Mouse (Mus musculus): ENCODE measurements around the gene Mpz. TPM values are rescaled to one million over a fixed set of nuclear protein-coding genes. Genes with fewer than 3 reads are reported as not detected.
"Not testable (repeated sequence)": the region's sequence is repeated elsewhere in the genome, so short reads cannot be mapped to it uniquely, and the experiment has no call there.

Gene Mpz
- total RNA-seq, 2 experiments from 2014 or later, result not detected

DNA sequence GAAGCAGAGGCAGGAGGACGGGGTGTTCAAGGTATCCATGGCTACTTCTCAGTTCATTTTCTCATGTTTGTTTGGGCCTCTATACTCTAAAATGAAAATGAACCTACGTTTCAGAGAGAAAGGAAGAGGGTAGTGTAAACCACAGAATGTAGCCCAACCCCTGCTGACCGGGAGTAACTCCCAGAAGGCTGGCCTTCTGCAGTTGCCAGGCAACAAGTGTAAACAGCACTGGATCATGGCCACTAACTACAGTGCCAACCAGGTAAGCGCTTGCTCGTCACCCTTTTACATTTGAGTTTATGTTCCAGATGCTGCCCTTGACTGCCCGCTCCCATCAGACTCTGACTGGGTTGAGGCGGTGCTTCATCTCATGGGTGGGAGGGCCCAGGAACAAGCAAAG lies 27.6 kb upstream of the Mpz start:
- ATAC-seq (replicated peaks; ENCODE audit: low FRiP score, low TSS enrichment, poor library complexity, severe bottlenecking), result 0 out of 2 replicates have a peak, but pooled peaks have one; percentile 35

DNA sequence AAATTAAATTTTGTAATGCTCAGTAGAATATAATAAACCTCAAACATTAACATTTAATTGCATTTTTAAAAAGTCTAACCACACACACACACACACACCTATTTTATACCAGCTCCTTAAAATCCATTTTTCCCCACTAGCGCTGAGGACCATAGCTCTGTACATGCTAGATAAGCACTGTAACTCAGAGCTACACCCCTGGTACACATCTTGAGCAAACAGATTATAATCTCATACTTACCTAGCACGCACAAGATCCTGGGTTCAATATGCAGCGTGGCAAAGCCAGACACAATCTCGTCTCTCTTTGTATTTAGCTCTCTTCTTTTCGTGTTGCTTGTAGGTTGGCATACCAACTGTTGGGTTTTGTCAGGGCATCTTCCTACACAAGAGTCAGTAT lies 26.1 kb upstream of the Mpz start:
- ATAC-seq (replicated peaks; ENCODE audit: low FRiP score, low TSS enrichment, poor library complexity, severe bottlenecking), result peak; percentile 79

DNA sequence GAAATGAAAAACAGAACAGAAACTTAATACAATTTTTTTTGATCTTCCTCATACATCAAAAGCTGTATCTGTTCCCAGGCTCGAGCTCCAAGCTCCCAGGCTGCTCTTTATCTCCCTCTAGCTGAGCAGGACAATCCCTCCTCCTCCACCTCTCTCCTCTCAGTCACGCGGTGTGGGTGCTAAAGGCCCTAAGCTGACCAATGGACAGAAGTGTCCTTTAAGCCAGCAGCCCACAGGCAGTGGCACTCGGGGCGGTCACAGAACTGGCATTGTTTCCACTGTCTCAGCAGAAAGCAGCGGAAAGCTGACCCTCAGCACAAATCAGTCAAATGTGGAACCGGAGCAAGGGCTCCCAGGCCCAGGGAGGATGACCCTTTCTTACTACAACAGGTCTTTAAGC lies 21.3 kb upstream of the Mpz start:
- no peak for ATAC-seq (replicated peaks; ENCODE audit: low FRiP score, low TSS enrichment, poor library complexity, severe bottlenecking)

DNA sequence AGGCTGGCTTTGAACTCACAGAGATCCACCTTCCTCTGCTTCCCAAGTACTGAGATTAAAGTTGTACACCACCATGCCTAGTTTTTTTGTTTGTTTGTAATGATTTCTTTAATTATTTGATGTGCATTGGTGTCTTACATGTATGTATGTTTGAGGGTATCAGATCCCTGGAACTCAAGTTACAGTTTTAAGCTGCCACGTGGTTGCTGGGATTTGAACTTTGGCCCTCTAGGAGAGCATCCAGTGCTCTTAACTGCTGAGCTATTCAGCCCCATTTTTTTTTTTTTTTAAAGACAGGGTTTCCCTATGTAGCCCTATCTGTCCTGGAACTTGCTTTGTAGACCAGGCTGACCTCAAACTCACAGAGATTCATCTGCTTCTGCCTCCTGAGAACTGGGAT lies 19.5 kb upstream of the Mpz start:
- ATAC-seq (replicated peaks; ENCODE audit: low FRiP score, low TSS enrichment, poor library complexity, severe bottlenecking), result no peak

DNA sequence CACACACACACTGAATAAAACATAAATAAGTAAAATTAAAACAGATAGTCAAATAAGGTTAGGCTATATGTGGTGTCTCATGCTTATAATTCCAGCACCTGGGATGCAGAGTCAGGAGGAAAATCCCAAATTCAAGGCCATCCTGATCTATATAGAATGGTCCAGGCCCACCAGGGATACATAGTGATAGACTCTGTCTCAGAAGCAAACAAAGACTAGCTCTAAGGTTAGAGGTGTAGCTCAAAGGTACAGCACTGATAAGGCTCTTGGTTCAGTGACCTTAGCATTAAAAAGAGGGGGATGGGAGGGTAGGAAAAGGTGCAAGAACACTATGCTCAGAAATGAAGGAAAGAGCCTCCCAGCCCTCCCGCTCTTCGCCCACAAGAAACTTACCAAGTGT lies 14.9 kb upstream of the Mpz start:
- ATAC-seq (replicated peaks; ENCODE audit: low FRiP score, low TSS enrichment, poor library complexity, severe bottlenecking), result no peak

DNA sequence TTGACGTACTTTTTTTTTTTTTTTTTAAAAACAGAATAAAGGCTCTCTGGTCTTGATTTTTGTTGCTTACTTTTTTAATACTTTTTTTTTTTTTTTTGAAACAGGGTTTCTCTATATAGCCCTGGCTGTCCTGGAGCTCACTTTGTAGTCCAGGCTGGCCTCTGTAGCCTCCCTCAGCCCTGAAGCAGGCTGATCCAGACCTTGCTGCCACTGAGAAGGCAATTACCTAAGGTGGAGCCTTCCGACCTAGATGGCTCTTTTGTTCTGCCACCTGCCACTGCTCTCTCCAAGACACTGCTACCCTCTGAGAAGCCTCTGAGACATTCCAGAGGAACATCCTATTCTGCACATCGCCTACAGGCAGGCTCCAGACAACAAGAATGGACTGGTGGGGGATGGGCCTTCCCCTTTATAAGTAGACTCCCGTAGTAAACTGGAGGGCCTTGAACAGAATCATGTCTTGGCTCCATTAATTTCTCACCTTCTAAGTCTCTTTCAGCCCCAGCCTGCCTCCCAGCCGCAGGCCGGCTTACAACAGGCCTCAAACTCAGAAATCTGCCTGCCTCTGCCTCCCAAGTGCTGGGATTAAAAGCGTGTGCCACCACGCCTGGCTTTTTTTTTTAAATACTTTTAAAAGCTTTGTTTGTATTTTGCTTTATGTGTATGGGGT lies 12.9 kb upstream of the Mpz start:
- ATAC-seq (replicated peaks; ENCODE audit: low FRiP score, low TSS enrichment, poor library complexity, severe bottlenecking), result not testable (repeated sequence)

DNA sequence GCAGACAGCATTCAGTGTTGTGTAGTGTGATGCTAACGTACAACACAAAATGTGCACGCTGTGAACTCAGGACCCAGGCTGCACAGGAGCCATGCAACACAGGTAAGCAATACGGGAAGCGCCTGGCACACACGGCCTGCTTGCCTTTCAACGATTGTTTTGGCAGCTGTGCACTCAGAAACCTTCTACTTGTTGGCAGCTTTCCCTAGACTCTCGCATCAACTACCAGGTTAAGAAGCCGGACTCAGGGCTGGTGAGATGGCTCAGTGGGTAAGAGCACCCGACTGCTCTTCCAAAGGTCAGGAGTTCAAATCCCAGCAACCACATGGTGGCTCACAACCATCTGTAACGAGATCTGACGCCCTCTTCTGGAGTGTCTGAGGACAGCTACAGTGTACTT lies 7.5 kb upstream of the Mpz start:
- not testable (repeated sequence) for ATAC-seq (replicated peaks; ENCODE audit: low FRiP score, low TSS enrichment, poor library complexity, severe bottlenecking)

DNA sequence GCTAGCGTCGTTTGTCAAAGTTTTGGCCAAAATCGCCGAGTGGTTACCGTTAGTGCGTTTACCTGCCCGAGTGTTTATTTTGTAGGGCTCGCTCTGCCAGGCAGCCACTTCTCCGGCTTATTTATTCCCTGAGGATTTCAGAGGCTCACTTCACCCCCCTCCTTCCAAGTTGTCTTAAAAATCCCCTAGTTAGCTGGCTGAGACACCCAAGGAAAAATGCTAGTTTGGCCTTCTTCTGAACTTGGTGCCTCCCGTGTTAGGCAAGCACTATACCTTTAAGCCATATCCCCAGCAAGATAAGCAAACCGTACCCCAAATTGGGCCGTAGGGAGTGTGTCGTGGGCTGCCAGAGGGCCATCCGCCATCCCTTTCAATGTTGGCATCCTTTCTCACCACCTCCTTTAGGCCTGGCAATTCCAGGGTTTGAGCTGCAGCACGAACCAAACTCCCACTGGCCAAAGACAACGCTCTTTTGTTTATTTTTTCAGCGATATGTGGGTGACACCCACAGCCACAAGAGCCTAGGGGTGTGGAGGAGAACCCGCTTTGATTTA lies 404 bp downstream of the Mpz start:
- ATAC-seq (replicated peaks; ENCODE audit: low FRiP score, low TSS enrichment, poor library complexity, severe bottlenecking), result peak; percentile 37; the same call in 1 of the 2 replicates

DNA sequence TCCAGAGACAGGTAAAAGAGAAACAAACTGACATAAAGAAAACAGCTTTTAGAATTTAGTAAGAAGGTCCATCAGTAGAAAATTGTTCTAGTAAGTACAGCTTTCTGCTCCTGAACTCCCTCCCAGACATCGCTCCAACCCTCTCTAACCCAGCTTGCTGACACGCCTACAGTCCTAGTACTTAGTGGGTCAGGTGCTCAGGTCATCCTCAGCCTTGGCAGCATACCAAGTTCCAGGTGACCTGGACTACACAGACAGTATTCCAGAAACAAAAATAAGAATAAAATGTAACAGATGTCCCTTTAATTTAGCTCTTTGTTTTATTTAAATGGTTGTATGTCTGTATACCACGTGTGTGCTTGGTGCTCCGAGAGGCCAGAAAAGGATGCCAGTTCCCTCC lies 1.5 kb downstream of the Mpz start:
- no peak for ATAC-seq (replicated peaks; ENCODE audit: low FRiP score, low TSS enrichment, poor library complexity, severe bottlenecking)

DNA sequence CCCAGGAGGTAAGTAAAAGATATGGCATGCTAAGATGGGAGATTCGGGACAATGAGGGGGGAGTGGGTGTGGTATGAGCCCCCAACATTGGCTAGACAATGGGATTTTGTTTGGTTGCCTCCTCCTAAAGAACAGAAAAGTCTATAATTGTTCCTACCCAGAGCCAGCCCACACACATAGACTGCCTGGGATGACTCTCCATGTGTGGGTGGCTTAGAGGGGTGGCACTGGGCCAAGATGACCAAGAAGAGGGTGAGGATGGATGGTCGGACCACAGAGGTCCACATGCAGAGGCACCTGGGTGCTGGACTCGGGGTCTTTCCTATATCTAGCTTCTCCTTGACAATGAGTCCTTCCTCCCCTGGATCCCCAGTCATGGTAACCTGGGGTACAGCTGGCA lies 6.1 kb downstream of the Mpz start:
- no peak for ATAC-seq (replicated peaks; ENCODE audit: low FRiP score, low TSS enrichment, poor library complexity, severe bottlenecking)

DNA sequence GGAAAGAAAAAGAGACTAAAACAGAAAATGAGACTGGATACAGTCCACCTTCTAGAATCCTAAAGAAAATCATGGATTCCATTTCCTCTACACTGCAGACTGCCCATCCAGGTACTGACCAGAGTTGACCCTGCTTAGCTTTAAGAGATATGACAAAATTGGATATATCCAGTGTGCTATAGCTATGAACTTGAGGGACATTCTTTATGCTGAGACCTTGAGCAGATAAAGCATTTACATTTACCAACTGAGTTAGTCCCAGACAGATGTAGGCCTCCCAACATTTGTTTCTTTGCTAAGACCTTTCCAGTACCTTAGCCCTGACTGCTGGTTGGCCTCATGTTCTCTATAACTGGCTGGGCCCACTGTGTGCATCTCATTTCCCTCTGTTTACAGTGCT lies 7.5 kb downstream of the Mpz start:
- ATAC-seq (replicated peaks; ENCODE audit: low FRiP score, low TSS enrichment, poor library complexity, severe bottlenecking), result no peak

DNA sequence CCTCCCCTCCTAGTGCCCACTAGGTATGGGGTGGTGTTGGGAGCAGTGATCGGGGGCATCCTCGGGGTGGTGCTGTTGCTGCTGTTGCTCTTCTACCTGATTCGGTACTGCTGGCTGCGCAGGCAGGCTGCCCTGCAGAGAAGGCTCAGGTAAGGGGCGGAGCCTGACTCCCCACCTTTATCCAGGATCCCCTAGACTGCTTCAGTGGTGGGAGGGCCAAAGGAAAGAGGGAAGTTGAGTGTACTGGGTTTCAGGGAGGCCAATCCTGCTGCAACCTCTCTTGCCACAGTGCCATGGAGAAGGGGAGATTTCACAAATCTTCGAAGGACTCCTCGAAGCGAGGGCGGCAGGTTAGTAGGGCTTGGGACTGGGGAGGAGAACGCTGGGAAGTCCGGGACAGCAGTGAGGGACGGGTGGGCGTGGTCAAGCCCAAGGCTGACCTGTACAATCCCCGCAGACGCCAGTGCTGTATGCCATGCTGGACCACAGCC lies 9.0 kb downstream of the Mpz start:
- ATAC-seq (replicated peaks; ENCODE audit: low FRiP score, low TSS enrichment, poor library complexity, severe bottlenecking), result peak; percentile 46; the same call in 1 of the 2 replicates

DNA sequence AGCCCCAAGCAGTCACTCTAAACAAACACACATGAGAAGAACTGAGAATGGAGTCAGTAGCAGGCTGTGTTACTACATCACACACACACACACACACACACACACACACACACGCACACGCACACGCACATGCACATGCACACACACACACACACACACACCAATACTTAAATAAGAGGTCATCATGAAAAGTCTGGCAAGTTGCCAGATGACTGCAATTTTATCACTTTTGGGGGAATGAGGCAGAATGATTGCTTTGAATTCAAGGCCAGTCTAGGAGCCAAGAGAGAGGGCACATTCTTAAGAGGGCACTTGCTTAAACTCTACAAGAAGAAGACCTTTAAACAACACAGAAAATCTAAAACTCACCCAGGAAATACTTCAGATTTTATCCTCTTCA lies 12.0 kb downstream of the Mpz start:
- no peak for ATAC-seq (replicated peaks; ENCODE audit: low FRiP score, low TSS enrichment, poor library complexity, severe bottlenecking)

DNA sequence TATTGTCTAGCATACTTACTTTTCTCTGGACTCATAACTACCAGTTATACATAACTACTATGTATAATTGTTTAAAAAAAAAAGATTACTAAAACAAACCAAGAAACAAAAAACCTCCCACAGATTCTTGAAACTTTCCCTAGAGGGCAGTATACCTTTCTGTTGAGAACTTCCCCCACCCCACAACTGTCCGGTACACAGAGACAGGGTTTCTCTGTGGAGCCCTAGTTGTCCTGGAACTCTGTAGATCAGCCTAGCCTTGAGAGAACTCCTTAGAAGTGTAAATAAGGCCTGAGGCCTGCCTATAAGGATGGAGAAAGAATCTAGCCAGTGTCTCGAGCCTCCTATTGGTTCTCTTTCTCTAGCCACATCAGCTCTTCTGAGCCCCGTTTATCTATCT lies 13.7 kb downstream of the Mpz start:
- ATAC-seq (replicated peaks; ENCODE audit: low FRiP score, low TSS enrichment, poor library complexity, severe bottlenecking), result no peak

DNA sequence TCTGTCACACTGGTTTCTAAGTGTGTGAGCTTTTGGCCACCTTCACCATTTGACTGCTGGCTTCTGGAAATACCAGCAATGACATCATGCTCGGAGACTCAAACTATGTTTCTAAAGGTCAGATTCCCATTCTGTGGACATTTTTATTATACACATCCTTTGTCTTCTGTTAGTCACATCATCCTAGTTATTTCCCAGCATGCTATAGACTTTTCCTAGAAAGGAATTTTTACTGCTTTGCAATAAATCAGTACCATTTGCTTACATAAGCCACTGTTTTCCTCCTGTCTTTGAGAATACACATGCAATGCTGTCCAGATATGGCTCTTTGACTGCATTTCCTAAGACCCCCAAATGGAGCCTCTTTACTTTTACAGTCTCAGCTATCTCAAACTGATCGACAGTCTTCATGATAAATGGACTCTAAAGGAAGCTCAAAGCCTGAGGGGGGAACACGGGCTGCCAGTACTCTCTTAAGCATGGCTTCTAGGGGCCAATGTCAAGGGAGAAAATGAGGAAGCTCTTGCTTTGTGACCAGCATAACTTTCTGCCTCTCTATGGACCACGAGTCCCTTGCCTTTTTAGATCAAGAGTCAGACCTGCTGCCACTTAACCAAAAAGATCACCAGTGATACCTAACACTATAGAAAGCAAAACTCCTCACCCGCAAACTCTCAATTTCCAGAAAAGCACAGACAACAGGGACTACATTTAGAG lies 15.3 kb downstream of the Mpz start:
- no peak for ATAC-seq (replicated peaks; ENCODE audit: low FRiP score, low TSS enrichment, poor library complexity, severe bottlenecking)

DNA sequence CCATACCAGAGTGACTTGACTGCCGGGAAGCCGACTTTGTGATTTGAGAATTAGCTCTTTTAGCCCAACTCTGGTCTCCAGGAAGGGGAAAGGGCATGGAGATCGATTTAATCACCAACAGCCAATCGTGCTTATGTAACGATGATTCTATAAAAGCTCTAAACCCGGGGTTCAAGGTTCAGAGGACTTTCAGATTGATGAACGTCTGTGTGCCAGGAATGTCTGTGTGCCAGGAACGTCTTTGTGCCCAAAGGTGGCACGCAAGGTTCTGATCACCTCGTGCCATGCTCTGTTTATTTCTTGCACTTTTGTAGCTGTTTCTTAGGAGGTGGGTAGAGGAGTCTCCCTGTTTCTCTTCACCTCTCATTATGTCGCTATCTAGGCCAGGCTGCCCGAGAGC lies 18.4 kb downstream of the Mpz start:
- ATAC-seq (replicated peaks; ENCODE audit: low FRiP score, low TSS enrichment, poor library complexity, severe bottlenecking), result no peak

DNA sequence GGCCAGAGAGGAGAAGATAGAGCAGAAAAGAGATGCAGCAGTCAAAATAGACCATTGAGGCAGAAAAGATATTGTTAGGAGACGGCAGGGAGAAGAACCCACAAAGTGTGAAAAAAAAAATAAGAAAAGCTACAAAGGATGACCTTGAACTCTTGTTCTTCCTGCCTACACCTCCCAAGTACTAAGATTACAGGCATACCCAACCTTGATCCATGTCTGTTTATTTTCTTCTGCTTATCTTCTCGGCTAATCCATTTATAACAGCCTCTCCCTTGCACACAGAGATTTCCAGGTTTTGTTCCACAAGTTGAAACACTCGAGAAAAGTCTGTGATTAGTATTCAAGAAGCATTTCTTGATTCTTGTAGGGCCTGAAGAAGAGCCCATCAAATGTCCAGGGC lies 19.4 kb downstream of the Mpz start:
- ATAC-seq (replicated peaks; ENCODE audit: low FRiP score, low TSS enrichment, poor library complexity, severe bottlenecking), result no peak

DNA sequence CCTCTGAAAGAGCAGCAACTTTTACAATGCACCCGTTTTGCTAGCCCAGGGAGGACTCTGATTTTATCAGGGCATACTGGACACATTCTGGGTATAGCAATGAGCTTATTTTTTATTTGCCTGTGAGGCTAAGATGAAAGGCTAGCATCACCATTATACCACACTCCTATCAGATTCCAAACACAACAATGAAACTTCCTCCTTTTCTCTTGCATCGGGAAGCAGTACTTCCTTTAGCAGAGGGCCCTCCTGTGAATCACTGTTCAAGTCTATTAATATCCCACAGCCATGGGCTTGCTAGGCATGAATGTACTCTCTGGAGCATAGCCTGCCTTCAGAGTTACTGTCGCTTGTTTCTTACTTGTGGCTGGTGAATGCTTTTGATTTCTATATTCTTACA lies 20.6 kb downstream of the Mpz start:
- ATAC-seq (replicated peaks; ENCODE audit: low FRiP score, low TSS enrichment, poor library complexity, severe bottlenecking), result no peak

DNA sequence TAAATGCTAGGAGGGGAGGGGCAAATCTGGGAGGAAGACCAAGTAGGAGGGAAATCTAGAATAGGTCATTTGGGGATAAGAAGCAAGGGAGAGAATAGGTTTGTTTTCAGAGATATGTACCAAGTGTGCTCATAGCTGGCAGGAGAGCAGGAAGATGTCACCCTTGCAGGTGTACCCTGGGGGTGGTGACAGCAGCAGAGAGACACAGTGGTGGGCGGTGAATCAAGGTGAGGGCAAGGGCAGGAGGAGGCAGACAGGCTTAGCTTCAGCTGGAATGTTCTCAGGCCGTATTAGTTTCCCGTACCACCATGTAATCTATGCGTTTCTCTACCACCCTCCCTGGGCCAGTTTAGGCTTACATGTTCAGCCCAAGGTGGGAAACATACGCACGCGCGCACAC lies 22.3 kb downstream of the Mpz start:
- no peak for ATAC-seq (replicated peaks; ENCODE audit: low FRiP score, low TSS enrichment, poor library complexity, severe bottlenecking)

DNA sequence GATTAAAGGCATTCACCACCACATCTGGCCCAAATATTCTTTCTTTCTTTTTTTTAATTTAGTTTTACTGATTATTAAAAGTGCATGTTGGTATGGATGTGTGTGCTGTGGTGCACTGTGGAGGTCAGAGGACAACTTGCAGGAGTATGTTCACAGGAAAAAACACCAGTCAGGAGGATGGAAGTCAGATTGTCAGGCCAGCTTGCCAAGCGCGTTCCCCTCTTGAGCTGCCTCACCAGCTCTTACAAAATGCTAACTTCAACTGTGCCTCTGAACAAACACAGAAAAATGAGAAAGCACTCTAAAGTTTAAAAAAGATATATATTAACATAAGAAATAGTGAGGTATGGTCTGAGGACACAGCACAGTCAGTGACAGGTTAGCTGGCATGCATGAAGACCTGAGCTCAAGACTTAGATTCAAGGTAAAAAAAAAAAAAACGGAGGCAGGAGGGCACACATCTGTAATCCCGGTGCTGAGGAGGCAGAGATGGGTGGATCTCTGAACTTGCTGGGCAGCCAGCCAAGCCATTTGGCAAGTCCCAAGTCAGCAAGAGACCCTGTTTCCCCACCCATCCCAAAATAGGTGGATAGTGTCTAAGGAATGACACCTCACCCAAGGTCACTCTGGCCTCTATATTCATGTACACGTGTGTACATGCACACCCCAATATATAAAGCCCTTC lies 29.1 kb downstream of the Mpz start:
- no peak for ATAC-seq (replicated peaks; ENCODE audit: low FRiP score, low TSS enrichment, poor library complexity, severe bottlenecking)
